Mouse (Mus musculus) left cerebral cortex, adult 11 months (tissue): Measurements from ENCODE around the gene Actl6a.
"Not testable (repeated sequence)": the region's sequence is repeated elsewhere in the genome, so short reads cannot be mapped to it uniquely, and the experiment has no call there.

Experiments
- DNase-seq: peaks from one replicate; pipeline ENCODE4 v3.0.0; 2022; ENCODE audit warnings: low spot score

Actl6a gene

GRCm38 (mm10) chr3:32694737-32695582 lies 11.1 kb upstream of the Actl6a start:
- no peak for DNase-seq

DNA sequence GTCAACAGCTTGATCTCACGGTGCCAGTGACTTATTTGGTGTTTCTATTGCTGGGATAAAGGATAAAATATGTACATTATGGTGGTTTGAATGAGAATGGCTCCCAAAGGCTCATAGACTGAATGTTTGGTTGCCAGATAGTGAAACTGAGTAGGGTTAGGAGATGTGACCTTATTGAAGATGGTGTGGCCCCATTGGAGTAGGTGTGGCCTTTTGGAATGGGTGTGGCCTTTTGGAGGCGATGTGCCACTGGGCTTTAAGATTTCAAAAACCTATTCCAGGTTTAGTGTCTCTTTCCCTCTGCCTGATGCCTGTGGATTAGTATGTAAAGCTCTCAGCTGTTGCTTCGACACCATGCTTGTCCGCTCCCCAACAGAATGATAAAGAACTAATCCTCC lies 10.5 kb upstream of the Actl6a start:
- DNase-seq = no peak

DNA sequence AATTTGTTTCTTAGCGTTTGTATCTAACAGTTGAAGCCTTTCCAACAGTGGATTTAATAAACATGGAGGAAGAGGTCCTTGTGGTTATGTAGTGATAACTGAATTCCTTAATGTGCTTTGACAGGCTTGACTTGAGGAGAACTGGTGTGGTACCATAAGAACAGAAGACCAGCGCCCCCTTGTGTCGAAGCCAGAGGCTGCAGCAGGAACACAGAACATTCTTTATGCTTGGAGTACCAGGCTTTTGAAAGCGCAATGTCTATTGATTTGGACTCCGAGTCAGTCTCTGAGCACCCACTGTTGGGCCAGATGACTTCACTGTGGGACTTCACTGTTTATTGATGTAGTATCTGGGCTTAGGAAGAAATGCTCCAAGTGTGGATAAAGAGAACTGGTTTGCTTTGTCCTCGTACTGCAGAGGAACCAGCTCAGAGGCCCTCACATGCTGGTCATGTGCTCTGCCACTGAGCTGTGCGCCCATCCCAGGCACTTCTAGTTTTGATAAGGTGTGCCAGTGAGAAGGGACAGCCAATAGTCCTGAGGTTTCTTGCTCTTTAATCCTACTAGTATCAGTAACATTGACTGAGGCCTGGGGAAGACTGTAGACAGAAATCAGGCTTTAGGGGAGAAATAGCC lies 7.8 kb upstream of the Actl6a start:
- peak; percentile 93 for DNase-seq

- DNase-seq = not testable (repeated sequence)
Measured at GRCm38 (mm10) chr3:32704021-32704420, 2.1 kb upstream of the Actl6a start.

DNA sequence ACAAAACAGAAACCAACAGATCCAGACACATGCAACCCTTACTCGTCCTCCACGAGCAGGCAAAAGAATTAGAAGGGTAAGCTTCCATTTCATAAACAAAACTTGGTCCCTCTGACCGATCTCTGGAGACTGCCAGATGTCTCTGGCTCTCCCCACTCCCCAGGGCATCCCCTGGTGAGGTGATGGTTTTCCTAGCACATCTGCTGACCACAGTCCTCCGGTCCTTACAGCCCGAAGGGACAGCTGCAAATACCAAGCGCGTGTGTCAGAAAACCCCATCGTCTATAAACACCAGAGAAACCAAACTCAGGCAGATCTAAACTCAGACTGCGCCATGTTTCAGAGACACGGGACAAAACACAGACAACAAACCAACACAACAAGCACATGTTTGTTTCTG lies 1.5 kb upstream of the Actl6a start:
- not testable (repeated sequence) for DNase-seq

GRCm38 (mm10) chr3:32708052-32708367 lies 1.9 kb downstream of the Actl6a start:
- no peak for DNase-seq

DNA sequence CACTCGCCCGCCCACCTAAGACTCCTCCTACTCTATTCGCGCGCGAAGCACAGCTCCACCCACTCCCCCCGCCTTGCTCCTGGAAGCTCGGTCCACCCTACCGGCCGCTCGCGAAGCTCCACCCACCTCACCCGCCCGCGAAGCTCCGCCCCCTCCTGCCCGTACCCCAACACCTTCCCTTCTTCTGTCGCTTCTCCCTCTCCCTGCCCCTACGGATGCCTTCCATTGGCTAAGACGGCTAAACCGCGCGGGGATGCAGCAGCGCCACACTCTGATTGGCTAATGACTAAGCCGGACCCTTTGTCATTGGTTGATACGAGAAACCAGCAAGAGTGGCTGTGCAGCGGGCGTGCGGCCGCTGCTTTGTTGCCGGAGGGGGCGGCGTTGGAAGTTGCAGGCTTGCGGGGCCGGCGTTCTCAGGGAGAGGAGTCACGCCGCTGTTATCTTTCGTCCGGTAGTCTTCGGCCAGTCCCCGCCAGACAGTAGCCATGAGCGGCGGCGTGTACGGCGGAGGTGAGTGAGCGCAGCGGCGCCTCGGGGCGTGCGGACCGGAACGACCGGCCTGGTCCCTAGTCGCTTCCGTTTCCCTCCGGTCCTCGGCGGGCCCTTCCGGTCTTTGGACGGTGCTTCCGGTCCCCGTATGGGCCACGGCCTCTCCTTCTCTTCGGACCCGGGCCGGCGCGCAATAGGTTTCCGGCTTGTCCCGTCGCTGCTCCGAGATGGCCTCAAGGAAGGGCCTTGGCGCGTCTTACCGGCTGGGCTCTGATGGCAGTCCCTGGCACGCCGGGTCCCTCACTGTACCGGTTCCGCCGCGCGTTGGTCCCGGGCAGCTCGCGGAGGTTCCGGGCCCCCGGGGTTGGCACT lies 2.5 kb downstream of the Actl6a start:
- DNase-seq = peak; percentile 98

DNA sequence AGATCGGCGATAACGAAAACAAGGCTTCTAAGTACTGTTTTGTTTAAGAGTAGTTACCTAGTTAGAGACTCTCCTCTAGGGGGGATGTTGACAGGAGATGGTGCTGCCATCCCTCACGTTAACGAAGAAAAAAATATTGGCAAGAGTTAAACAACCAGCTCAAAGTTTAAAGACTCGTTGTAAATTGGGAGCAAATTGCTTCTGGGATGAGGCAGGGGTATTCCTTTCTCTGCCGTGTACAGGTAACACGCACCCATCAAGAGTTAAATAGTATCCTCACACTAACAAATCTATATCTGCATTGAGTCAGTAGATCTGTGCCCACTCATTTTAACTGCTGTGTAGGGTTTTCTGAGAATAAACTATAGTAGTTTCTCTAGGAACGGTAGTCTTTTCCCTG lies 3.3 kb downstream of the Actl6a start:
- DNase-seq = no peak

GRCm38 (mm10) chr3:32713711-32714110 lies 7.6 kb downstream of the Actl6a start:
- no peak for DNase-seq

DNA sequence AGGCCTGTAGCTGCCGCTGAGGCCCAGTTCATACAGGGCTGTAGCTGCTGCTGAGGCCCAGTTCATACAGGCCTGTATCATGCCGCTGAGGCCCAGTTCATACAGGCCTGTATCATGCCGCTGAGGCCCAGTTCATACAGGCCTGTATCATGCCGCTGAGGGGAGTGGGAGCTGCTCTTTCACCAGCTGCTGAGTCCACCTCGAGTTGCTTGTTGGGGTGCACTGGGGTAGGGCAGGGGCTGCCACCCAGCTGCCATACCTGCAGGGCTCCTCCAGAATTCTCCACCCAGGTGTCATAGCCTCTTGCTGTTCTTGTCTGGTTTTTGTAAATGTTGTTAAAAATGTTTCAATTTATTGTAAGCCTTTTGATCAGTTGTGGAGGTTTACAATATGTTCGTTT lies 11.3 kb downstream of the Actl6a start:
- DNase-seq = not testable (repeated sequence)

DNA sequence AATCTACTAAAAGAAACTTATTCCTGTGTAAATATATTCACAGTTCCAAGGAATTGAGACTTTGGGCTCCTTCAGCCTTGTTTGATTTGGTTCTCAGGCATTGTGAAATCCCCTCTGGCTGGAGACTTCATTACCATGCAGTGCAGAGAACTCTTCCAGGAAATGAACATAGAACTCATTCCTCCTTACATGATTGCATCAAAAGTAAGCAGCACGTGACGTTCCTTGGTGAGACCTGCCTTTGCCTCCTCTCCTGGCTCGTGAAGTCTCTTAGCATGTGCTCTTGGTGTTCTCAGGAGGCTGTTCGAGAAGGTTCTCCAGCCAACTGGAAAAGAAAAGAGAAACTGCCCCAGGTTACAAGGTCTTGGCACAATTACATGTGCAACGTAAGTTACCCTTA lies 12.2 kb downstream of the Actl6a start:
- DNase-seq = no peak

- no peak for DNase-seq
Measured at GRCm38 (mm10) chr3:32724191-32724590, 18.1 kb downstream of the Actl6a start.

GRCm38 (mm10) chr3:32725951-32726350 lies 19.9 kb downstream of the Actl6a start:
- no peak for DNase-seq

GRCm38 (mm10) chr3:32727861-32728260 lies 21.8 kb downstream of the Actl6a start:
- DNase-seq = no peak

DNA sequence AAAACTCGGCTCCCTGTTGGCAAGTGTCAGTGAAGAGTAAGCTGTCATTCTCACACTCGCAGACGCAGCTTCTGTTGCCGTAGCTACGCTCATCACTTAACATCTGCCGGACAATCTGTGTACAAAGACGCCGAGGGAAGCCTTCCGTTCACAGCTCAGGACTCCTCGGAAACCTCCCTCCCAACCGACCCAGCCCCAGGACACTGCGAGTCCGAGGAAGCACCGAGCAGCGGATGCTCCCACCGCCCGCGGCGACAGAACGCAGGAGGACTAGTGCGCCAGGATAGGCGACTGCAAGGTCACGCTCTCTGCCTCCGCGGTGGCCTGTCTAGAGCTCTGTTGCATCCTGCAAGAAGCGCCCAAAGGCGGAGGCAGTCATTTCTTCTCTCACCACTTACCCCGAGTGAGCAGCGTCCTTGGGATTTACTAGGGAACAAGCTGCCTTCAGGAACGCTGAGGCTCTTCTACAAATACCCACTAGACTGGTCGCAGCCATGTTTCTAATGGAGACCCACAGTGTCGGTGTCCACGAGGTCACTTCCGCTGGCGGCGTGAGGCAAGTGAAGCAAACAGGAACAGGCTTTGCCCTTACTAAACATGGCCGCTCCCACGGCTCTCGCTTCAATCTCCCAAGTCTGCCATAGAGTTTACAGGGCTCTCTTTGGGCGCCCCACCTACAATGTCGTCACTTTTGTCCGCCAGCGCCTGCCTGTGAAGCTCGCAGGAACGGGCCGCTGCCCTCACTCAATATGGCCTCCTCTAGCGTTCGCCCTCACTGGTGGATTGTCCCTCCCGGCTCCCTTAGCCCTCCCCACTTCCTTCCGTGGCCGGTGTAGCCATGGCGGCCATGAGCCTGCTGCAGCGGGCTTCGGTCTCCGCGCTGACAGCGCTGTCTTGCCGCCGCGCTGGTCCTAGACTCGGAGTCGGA lies 30.4 kb downstream of the Actl6a start, which contains the start of gene Ndufb5:
Gene Ndufb5, plus strand, starts transcription at position 747 of the 928 bp plus-strand sequence.
- DNase-seq = peak; percentile 99

DNA sequence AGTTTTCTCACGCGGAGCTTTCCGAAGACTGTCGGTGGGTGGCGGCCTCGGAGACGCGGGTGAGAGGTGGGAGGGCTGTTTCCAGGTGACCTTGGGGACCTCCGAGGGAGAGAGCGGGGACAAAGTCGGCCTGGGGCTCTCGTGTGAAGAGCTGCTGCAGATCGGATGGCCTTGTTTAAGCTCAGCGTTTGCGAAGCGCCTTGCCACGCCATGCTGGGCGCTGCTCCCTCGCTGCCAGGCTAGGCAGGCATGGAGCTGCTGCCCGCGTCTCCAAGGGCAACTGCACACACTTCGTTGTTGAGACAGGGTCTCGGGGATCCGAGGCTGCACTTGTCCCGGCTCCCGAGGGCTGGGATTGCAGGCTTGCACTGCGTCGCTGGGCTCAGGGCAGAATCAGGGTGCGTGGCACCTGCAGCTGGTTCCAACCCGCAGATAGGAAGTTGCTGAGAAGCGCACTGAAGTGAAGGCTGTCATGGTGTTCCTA lies 31.1 kb downstream of the Actl6a start, which contains the start of gene Mrpl47:
Gene Mrpl47, minus strand, starts transcription at position 434 of the 484 bp plus-strand sequence.
- DNase-seq = no peak

- DNase-seq = no peak
Measured at GRCm38 (mm10) chr3:32738549-32738948, 32.5 kb downstream of the Actl6a start.

GRCm38 (mm10) chr3:32742276-32742780 lies 36.2 kb downstream of the Actl6a start:
- no peak for DNase-seq

DNA sequence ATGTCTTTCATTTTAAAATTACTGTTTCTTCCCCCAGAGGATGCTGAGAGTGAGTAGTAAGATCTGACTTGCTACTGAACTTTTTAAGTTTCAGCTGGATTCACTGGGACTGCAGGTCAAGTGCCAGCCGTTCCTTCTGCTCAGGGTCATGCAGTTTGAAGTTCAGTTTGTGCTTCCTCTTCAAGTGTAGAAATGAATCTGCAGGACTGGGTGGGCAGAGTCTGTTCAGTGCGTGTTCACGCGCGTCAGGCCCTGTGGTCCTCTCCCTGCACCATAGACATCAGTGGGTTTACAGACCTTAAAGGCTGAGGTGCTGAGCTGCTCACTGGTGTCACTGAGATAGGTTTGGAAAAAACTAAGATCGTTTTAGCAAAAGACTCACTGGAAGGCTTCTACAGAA lies 38.9 kb downstream of the Actl6a start:
- no peak for DNase-seq

DNA sequence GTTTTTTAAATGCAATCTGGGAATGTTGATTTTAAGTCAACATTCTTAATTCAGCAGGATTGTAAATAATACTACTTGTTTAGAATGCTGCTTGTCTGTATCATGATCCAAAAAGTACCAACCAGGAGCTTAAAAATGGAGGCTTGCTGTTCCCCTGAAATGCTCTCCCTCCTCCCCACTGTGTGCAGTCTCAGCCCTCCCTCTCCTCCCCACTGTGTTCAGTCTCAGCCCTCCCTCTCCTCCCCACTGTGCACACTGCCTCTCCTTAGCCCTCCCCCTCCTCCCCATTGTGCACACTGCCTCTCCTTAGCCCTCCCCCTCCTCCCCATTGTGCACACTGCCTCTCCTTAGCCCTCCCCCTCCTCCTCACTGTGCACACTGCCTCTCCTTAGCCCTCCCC lies 39.3 kb downstream of the Actl6a start:
- DNase-seq = not testable (repeated sequence)

DNA sequence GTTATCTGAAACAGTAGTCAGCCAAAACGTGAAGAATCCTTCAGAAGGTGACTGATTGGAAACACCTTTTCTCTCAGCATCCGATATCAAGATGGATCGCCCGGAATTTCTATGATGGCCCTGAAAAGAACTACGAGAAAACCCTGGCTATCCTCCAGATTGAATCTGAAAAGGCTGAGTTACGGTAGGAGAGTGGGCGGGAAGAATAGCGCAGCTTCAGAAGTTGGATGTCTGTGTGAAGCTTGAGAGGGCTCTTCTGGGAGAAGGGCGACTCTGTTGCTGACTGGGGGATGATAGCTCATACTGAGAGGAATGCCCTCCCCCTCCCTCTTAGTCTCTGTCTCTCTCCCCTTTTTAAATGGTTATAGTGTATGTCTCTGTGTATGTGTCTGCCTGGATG lies 42.3 kb downstream of the Actl6a start:
- DNase-seq = no peak
